Mouse (Mus musculus) heart, embryonic 10.5 days (tissue): ENCODE results near the gene Jag2. TPM values are rescaled to one million over a fixed set of nuclear protein-coding genes. Genes with fewer than 3 reads are reported as not detected.
A peak's percentile ranks its signal among the peaks of the same experiment; 100 is the strongest.

Experiments
- DNase-seq: peaks from one replicate; pipeline ENCODE4 v3.0.0-alpha.2; 2017; ENCODE audit warnings: low spot score
- H3K27ac ChIP-seq: fragments of 300-500 bp; sonication (generic); 2 replicates; pipeline ENCODE4 v1.5.1; 2016; ENCODE audit warnings: mild to moderate bottlenecking
- H3K27me3 ChIP-seq: fragments of 300-500 bp; sonication (generic); 2 replicates; pipeline ENCODE4 v1.6.1; 2016; ENCODE audit warnings: mild to moderate bottlenecking; ENCODE audit not compliant: poor library complexity, insufficient read depth, severe bottlenecking
- H3K36me3 ChIP-seq: fragments of 300-500 bp; sonication (generic); 2 replicates; pipeline ENCODE4 v1.6.1; 2016; ENCODE audit warnings: mild to moderate bottlenecking, moderate library complexity
- H3K4me1 ChIP-seq: fragments of 300-500 bp; sonication (generic); 2 replicates; pipeline ENCODE4 v1.6.1; 2016; ENCODE audit warnings: mild to moderate bottlenecking
- H3K4me3 ChIP-seq: fragments of 300-500 bp; sonication (generic); 2 replicates; pipeline ENCODE4 v1.5.1; 2016; ENCODE audit warnings: mild to moderate bottlenecking, moderate library complexity
- H3K9me3 ChIP-seq: fragments of 300-500 bp; sonication (generic); 2 replicates; pipeline ENCODE4 v1.6.1; 2016; ENCODE audit warnings: mild to moderate bottlenecking, moderate library complexity
- WGBS: fragments of 180-500 bp; shearing (Covaris S2); methylation state at CpG from one replicate; pipeline ENCODE4 v1.1.7; 2016; 5-methylcytosine and 5-hydroxymethylcytosine counted together
- polyA plus RNA-seq: library from polyadenylated mRNA; unstranded; fragments of >200 nt; fragmentation: Nextera tagmentation; extraction: Ambion mirVana; gene quantifications from 2 replicates; pipeline ENCODE4 v1.2.1, GENCODE M21; 2016

Gene Jag2
- polyA plus RNA-seq, result 2.0 and 3.6 TPM in 2 replicates

DNA sequence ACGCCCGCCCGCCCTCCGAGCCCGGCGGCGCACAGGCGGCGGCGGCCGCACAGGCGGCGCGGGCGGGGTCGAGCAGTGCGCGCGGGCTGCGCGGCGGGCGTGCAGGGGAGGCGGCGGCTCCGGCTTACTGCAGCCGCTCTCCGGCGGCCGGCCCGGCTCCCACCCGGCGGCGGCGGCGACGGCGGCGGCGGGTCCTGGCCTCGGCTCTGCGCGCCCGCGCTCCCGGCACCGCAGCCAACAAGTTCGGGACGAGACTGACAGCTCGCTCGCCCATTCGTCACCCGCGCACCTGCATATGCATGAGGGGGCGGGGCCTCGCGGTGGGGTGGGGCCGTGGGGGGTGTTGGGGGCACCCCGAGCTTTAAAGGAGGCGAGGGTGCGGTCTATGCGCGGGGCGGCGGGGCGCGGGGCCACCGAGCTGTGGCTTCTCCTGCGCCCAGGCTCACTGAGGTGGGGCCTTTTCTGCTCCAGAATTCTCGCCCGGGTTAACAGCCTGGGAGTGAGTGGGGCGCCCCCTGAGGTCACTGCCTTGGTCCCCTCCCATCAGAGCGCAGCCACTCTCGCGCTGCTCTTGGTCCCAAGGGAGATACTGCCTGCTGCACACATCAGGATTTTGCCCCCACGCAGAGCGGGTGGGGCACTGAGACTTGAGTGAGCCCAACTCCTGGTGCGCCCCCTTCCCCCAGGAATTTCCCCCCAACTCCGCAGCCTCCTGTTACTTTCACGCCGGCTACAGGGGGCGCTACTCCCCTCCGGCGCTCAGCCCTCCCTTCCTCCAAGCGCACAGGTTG, at the start of gene Jag2:
Gene Jag2 (minus strand): TSS at position 215 of the 791 bp plus-strand sequence.
- peak; percentile 86 for DNase-seq
- peaks cover 47% of the 10 kb centered on the region for H3K4me1 ChIP-seq

DNA sequence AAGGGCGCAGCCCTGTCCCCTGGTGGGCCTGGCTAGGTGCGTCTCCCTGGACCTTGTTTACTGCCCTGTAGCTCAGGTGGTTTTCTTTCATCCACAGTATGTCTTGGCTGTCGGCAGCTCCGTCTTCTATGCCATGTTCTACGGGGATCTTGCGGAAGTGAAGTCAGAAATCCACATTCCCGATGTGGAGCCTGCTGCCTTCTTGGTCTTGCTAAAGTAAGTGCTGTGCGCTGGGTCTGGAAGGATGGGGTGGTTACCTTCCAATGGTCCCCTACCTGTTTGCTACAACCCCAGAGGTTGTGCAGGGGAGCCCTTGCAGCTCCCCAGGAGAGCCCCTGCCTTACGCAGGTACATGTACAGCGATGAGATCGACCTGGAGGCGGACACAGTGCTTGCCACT, 47.6 kb upstream of the Jag2 start:
- Histone ChIP-seq H3K36me3 (peaks cover 76% of the 10 kb centered on the region), H3K9me3 (no peaks in the 10 kb centered on the region), H3K4me3 (peak overlapping the region; percentile 79), H3K27ac (peak overlapping the region; percentile 94), H3K27me3 (no peaks in the 10 kb centered on the region), H3K4me1 (peaks cover 26% of the 10 kb centered on the region)
- DNase-seq, result no peak
- WGBS, result 44% methylated on average over 12 of the region's 12 CpGs

More for the DNA sequence above, at the start of gene Jag2:
- Histone ChIP-seq H3K27ac (peak within 1 kb of the TSS; percentile 84), H3K36me3 (no peaks in the 10 kb centered on the region), H3K9me3 (no peaks in the 10 kb centered on the region), H3K27me3 (peaks cover 95% of the 10 kb centered on the region), H3K4me3 (peak within 1 kb of the TSS; percentile 67)
- WGBS, result 15% methylated on average over 85 of the region's 85 CpGs

DNA sequence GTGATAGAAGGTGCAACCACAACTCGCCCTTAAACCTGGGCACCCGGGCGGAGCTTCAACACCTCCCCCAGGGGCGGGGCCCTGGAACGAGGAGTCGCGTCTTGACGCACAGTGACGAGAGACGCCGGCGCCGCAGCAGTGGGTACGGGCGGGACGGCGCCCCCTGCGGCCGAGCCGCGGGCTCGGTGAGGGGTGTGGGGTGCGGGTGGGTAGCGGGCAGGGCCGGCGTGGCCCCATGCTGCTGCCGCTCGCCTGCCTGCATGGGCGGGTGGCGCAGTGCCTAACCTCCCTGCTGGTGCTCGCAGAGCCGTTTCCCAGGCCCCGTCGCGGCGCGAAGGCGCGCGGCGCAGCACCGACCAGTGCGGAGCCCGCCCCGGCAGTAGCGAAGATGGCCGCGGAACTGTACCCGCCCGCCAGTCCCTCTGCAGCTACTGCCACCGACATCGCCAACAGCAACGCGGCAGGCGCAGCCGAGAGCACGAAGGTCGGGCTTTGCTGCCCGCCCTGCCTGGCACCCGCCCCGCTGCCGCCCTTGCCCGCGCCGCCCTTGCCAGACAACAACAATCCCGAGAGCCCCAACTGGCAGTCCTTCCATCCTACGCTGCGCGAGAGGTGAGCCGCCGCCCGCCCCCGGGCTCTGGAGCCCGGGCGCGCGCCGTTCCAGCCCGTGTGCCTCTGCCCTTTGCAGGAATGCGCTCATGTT, 46.9 kb upstream of the Jag2 start, which contains the start of gene Btbd6:
Gene Btbd6 (plus strand): TSS at position 112 of the 703 bp plus-strand sequence.
- under 1% methylated on average over 80 of the region's 80 CpGs for WGBS
- Histone ChIP-seq H3K9me3 (no peaks in the 10 kb centered on the region), H3K4me1 (peaks cover 26% of the 10 kb centered on the region), H3K4me3 (peak within 1 kb of the TSS; percentile 79), H3K27ac (peak within 1 kb of the TSS; percentile 94), H3K27me3 (no peaks in the 10 kb centered on the region), H3K36me3 (peaks cover 76% of the 10 kb centered on the region)
- DNase-seq, result peak; percentile 93

DNA sequence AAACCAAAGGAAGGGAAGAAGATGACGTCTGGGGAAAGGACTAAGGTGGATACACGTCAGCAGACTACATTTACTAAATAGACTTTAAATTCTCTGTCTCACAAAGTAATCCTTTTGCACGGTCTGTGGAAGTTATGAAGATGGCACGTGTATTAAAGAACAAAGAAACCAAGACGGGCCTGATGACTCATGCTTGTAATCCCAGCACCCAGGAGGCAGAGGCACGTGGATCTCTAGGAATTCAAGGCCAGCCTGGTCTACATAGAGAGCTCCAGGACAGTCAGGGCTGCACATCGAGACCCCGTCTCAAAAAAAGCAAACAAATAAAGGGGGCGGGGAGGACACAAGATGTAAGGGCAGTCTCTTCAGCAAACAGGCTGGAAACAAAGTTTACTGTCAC, 45.2 kb upstream of the Jag2 start:
- no peak for DNase-seq
- Histone ChIP-seq H3K36me3 (peaks cover 75% of the 10 kb centered on the region), H3K27me3 (no peaks in the 10 kb centered on the region), H3K4me1 (peaks cover 26% of the 10 kb centered on the region), H3K4me3 (no peak overlapping the region), H3K27ac (no peak overlapping the region), H3K9me3 (no peaks in the 10 kb centered on the region)
- 91% methylated on average over 9 of the region's 9 CpGs for WGBS

DNA sequence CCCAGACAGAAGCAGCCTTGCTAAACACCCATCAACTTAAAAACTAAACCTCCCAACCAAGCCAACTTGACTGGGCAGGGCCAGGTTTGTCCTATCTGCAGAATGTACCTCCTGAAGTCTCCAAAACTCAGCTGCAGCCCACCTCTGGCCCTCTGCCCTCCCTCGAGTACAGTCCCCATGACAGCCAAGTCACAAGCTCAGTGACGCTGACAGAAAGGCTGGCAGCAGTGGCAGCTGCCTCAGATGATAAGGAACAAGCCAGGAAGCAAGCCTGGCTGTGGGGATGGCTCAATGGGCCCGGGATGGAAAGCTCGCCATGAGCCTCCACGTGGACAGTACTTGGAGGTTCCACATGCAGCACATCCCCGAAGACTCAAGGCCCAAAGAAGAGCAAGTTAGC, 40.0 kb upstream of the Jag2 start:
- H3K9me3 ChIP-seq, result no peaks in the 10 kb centered on the region
- no peak overlapping the region for H3K27ac ChIP-seq
- peaks cover 98% of the 10 kb centered on the region for H3K36me3 ChIP-seq

GRCm38 (mm10) chr12:112968943-112969342, 39.4 kb upstream of the Jag2 start:
- DNase-seq, result no peak
- peaks cover 98% of the 10 kb centered on the region for H3K36me3 ChIP-seq
- WGBS, result 71% methylated on average over 8 of the region's 8 CpGs

More for the DNA sequence above, 40.0 kb upstream of the Jag2 start:
- Histone ChIP-seq H3K4me3 (no peak overlapping the region), H3K27me3 (no peaks in the 10 kb centered on the region), H3K4me1 (no peaks in the 10 kb centered on the region)
- WGBS, result 71% methylated on average over 6 of the region's 6 CpGs
- DNase-seq, result no peak

DNA sequence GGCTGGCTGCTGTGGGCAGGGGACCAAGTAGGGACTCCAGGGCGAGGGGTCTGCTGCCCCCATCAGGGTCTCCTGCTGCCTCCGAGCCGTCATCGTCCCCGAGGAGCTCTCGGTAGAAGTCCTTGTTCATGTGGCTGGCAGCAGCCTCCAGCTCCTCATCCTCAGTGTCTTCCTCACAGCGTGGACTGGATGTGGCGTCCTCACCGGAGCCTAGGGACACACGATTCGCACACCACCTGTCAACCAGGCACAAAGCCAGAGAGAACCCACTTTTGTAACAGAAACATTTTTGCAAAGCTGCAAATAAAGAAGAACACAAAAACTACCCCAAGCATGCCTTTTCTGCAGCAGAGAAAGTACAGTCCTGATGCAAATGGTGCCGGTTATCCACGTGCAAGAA, 36.2 kb upstream of the Jag2 start:
- H3K9me3 ChIP-seq, result no peaks in the 10 kb centered on the region
- DNase-seq, result no peak
- no peaks in the 10 kb centered on the region for H3K4me1 ChIP-seq
- H3K27me3 ChIP-seq, result no peaks in the 10 kb centered on the region
- H3K4me3 ChIP-seq, result no peak overlapping the region
- peaks cover 99% of the 10 kb centered on the region for H3K36me3 ChIP-seq
- WGBS, result 91% methylated on average over 13 of the region's 13 CpGs
- no peak overlapping the region for H3K27ac ChIP-seq

More at GRCm38 (mm10) chr12:112968943-112969342, 39.4 kb upstream of the Jag2 start:
- Histone ChIP-seq H3K27ac (no peak overlapping the region), H3K4me3 (no peak overlapping the region), H3K9me3 (no peaks in the 10 kb centered on the region), H3K27me3 (no peaks in the 10 kb centered on the region), H3K4me1 (no peaks in the 10 kb centered on the region)

DNA sequence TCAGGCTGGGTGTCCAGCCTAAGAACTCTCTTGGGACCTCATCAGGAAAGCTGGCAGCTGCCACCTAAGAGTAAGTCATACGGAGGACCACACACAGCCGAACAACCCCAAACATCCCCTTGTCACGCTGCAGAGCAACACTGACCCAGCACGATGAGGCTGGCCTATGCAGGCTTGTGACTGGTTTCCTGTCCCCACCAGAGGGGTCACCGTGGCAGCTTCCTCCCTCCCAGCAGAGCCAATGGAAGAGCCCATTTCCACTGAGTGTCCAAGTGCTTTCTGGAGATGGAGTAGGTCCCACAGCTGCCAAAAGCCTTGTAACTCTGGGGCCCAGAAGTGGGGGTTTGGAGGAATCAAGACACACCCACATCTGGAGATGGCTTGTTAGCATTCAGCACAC, 32.3 kb upstream of the Jag2 start:
- no peak overlapping the region for H3K27ac ChIP-seq
- H3K4me3 ChIP-seq, result no peak overlapping the region
- no peaks in the 10 kb centered on the region for H3K27me3 ChIP-seq
- 77% methylated on average over 5 of the region's 5 CpGs for WGBS
- peaks cover 19% of the 10 kb centered on the region for H3K4me1 ChIP-seq
- no peaks in the 10 kb centered on the region for H3K9me3 ChIP-seq
- DNase-seq, result no peak
- H3K36me3 ChIP-seq, result peaks cover 77% of the 10 kb centered on the region

- WGBS, result 82% methylated on average over 7 of the region's 7 CpGs
- no peaks in the 10 kb centered on the region for H3K27me3 ChIP-seq
- peaks cover 76% of the 10 kb centered on the region for H3K36me3 ChIP-seq
- H3K4me3 ChIP-seq, result no peak overlapping the region
- no peak for DNase-seq
- no peak overlapping the region for H3K27ac ChIP-seq
- no peaks in the 10 kb centered on the region for H3K9me3 ChIP-seq
- peaks cover 19% of the 10 kb centered on the region for H3K4me1 ChIP-seq
Measured at GRCm38 (mm10) chr12:112961428-112961827, 31.9 kb upstream of the Jag2 start.

DNA sequence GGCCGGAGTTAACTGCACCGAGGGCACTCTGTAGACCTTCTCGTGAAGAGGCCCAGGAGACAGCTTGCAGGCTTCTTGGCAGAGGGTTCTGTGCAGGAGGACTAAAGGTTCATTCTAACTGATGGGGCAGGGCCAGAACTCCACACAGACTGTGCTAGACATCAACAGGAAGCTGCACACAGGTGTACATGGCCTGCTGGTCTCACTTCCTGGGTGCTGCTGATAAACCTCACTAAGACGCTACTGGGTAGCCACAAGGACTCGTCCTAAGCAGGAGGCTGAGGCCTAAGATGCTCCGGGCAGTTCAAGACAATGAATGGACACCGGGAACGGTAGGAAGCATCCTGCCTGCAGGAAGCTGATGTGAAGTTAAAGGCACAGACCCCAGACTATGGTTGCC, 29.8 kb upstream of the Jag2 start:
- DNase-seq, result no peak
- Histone ChIP-seq H3K4me3 (no peak overlapping the region), H3K27ac (no peak overlapping the region), H3K9me3 (no peaks in the 10 kb centered on the region), H3K4me1 (peaks cover 25% of the 10 kb centered on the region), H3K36me3 (peaks cover 63% of the 10 kb centered on the region), H3K27me3 (no peaks in the 10 kb centered on the region)
- WGBS, result 75% methylated on average over 8 of the region's 8 CpGs

- H3K27me3 ChIP-seq, result no peaks in the 10 kb centered on the region
- H3K36me3 ChIP-seq, result peaks cover 52% of the 10 kb centered on the region
- no peaks in the 10 kb centered on the region for H3K9me3 ChIP-seq
- DNase-seq, result peak; percentile 84
- 22% methylated on average over 4 of the region's 4 CpGs for WGBS
- H3K27ac ChIP-seq, result peak overlapping the region; percentile 43
- H3K4me1 ChIP-seq, result peaks cover 29% of the 10 kb centered on the region
- no peak overlapping the region for H3K4me3 ChIP-seq
Measured at GRCm38 (mm10) chr12:112958303-112958702, 28.7 kb upstream of the Jag2 start.

- 36% methylated on average over 4 of the region's 4 CpGs for WGBS
- Histone ChIP-seq H3K36me3 (peaks cover 27% of the 10 kb centered on the region), H3K4me3 (no peak overlapping the region), H3K9me3 (no peaks in the 10 kb centered on the region), H3K27me3 (no peaks in the 10 kb centered on the region), H3K4me1 (peaks cover 54% of the 10 kb centered on the region), H3K27ac (no peak overlapping the region)
- peak; percentile 88 for DNase-seq
Measured at GRCm38 (mm10) chr12:112955800-112956199, 26.2 kb upstream of the Jag2 start.

DNA sequence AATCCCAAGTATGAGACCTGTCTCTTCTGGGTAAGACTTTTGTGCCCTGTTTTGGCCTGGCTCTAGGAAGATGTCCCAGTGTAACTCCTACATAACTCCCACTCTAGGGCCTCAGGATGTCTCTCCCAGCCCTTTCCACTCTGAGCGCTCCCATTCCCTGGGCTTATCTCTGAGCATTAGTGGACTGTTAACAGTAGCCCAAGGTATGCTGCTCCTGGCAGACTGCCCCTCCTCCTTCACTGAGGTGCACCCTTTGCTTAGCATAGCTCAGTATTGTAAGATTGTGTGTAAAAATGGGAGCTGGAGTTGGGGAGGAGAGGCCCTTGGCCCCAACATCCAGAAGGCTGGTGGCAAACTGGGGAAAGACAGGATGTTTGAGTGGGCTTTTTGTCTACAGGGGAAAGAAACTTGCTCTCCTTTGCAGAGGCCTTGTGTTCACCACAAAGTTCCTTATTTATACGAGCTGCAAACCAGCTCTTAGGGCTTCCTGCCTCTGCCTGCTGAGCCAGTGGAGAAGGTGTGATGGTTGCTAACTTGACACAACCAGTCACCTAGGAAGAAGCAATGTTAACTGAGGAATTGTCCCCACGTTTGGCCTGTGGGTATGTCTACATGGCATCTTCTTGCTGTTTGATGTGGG, 23.5 kb upstream of the Jag2 start:
- H3K27ac ChIP-seq, result peak overlapping the region; percentile 93; the same call in 1 of the 2 replicates
- no peak overlapping the region for H3K4me3 ChIP-seq
- H3K4me1 ChIP-seq, result peaks cover 62% of the 10 kb centered on the region
- no peak for DNase-seq
- peaks cover 11% of the 10 kb centered on the region; the same call in 1 of the 2 replicates for H3K27me3 ChIP-seq
- peaks cover 10% of the 10 kb centered on the region for H3K36me3 ChIP-seq
- 43% methylated on average over 3 of the region's 3 CpGs for WGBS
- no peaks in the 10 kb centered on the region for H3K9me3 ChIP-seq
